Mouse (Mus musculus) layer of hippocampus, adult 2 months (tissue): ENCODE data around the gene Plxna2. TPM values are rescaled to one million over a fixed set of nuclear protein-coding genes. Genes with fewer than 3 reads are reported as not detected.

Source experiments
- DNase-seq, 2 experiments: peaks; one replicate each; pipeline ENCODE4 v3.0.0; 2022; ENCODE audit warnings: low spot score in 2 of 2
- H3K27ac ChIP-seq: fragments of 200-600 bp; 2 replicates; pipeline ENCODE4 v1.8.1; 2022
- H3K4me3 ChIP-seq: fragments of 200-600 bp; 2 replicates; pipeline ENCODE4 v1.8.1; 2022; ENCODE audit warnings: mild to moderate bottlenecking
- CTCF ChIP-seq: fragments of 200-600 bp; conservative IDR thresholded peaks from 2 replicates; pipeline ENCODE4 v1.8.1; 2022; ENCODE audit warnings: antibody characterized with exemption, mild to moderate bottlenecking, moderate library complexity
- total RNA-seq, 2 experiments: library from RNA; stranded (reverse); gene quantifications; 2 replicates each; pipeline ENCODE4 v1.2.3; 2021

The Plxna2 gene
- total RNA-seq, 2 experiments from 2014 or later: 68.1 to 73.2 TPM

DNA sequence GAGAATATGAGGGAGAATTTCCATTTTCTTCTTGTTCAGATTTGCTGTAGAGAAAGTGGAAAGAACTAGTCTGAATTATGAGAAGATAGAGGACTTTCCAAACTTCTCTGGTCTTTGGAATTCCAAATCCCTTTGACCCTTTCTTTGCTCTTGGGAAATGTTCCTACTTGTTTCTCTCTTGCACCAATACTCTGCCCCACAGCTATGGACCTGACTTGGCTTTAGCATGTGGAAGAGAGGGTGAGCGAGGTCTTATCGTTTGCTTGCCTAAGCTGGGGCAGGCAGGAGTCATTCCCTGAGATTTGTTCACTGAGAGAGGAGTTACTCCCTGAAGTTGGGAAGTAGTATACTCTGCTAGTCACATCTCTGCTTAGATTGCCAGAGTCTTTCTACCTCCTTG, 32.5 kb downstream of the Plxna2 start:
- no peak for TF ChIP-seq CTCF
- no peak overlapping the region for H3K27ac ChIP-seq
- H3K4me3 ChIP-seq: no peak overlapping the region
- no peak for DNase-seq

DNA sequence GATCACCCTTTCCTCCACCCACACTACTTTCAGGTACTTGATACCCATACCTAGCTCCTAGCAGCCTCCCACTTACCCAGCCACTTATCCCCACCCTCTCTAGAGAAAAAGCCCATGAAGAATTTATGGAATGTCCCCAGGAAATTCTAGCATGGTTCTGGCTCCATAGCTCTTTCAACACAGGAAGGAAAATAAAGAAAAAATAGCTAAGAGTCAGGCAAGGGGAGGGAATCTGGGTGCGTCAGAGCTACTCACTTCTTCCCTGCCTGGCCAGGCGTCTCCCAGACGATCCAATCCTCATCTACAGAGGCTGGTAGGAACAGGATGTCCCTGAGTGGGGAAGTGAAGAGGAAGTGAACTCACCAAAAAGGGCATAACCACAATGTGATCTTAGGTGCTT, 34.0 kb downstream of the Plxna2 start:
- Histone ChIP-seq H3K27ac (peak overlapping the region; percentile 63; the same call in 1 of the 2 replicates), H3K4me3 (no peak overlapping the region)
- no peak for DNase-seq
- no peak for TF ChIP-seq CTCF

DNA sequence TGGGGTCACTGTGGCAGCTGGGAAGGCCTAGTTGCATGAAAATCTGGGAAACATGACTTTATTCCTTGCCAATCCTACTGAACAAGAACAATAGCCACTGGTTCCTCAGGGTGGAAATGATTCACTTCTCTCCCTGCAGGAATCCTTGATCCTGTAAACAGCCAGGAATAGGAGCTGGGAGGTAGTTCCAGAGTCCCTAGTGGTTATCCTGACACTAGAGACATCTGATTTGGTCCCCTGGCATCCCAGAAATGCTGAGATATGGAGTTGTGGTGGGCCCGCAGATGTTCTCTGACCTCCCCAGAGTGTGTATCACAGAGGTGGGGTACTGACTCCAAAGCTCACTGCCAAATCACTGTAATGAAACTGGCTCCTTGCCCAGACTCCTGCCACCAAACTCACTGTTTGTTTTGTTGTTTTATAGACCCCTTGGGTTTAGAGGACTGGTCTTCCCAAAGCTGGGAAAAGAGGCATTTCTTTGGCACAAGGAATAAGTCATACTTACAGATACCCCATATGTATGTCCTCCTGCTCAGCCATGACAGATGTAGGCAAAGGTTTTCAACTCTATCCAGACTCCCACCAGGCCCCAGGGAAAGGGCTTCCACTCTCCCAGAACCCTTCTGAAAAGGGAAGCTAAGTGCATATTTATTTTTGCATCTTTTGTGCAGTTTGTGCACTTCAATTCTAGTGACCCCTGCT, 40.6 kb downstream of the Plxna2 start:
- no peak for DNase-seq
- TF ChIP-seq CTCF: peak; percentile 22
- H3K27ac ChIP-seq: peak overlapping the region; percentile 63; the same call in 1 of the 2 replicates
- H3K4me3 ChIP-seq: no peak overlapping the region

DNA sequence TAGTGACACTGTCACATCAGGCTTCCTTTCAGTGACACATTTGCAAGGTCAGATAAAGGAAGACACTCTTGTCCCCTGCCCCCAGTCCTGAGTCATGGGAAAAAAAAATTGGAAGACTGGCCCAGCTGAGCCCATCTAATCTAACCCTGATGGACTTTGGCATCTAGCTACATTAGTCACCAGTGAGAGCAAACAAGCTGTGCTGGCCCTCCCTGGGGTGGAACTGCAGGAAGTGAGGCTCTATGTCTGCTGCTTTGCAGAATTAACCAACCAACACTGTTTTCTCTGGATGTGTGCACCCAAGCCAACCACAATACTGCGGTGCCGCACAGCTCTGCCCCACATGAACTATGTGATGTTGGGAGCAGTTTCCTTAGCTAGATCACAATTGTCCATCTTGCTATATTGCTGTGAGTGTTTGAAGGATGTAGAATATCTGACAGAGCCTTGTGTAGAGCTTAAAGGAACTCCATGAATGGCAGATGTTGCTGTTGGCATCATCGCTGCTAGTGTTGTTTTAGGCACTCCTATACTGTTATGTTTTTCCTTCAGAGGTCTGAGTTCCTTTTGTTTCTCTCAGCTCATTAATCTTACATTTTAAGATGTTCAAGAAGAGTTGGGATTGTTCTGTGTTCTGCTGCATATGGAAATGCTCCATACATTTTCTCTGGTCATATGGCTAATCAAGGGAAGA, 42.6 kb downstream of the Plxna2 start:
- DNase-seq: no peak
- no peak overlapping the region for H3K4me3 ChIP-seq
- TF ChIP-seq CTCF: no peak
- peak overlapping the region; percentile 15; the same call in 1 of the 2 replicates for H3K27ac ChIP-seq

DNA sequence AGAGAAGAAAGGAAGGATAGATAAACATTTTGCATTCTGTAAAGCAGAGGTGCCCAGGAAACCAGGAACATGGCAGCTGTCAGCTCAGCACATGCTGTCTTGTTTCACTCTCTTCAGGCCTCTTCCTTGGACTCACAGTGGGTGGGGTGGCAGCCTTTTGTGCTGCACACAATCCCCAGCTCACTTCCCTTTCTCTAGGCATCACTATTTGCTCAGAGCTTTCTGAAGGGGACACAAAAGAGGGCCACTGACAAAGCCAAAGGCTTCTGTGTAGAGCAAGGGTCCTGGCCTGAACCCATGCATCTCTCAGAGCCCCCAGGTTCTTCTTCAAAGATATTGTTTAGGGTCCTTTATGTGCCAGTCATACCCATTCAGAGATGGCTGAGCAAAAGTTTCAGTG, 45.0 kb downstream of the Plxna2 start:
- no peak for DNase-seq
- no peak overlapping the region for H3K27ac ChIP-seq
- no peak for TF ChIP-seq CTCF
- H3K4me3 ChIP-seq: no peak overlapping the region

DNA sequence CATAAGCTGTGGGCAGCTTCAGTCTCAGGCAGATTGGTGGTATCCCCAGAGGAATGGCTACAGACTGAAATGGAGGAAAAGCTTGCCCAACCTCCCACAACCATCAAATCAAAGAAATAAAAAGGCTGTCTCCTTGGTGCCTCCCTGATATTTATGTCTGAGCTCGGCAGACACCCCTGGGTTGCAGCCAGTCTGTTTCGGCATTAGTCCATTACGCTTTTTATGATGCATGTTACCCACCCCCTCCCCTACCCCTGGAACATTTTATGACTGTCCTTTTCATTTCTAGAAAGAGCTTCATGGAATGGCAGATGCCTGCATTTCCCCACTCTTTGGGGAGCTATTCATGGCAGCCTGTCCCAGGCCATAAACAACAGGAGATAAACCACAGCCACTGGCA, 47.7 kb downstream of the Plxna2 start:
- H3K27ac ChIP-seq: no peak overlapping the region
- TF ChIP-seq CTCF: no peak
- H3K4me3 ChIP-seq: no peak overlapping the region
- DNase-seq: no peak

DNA sequence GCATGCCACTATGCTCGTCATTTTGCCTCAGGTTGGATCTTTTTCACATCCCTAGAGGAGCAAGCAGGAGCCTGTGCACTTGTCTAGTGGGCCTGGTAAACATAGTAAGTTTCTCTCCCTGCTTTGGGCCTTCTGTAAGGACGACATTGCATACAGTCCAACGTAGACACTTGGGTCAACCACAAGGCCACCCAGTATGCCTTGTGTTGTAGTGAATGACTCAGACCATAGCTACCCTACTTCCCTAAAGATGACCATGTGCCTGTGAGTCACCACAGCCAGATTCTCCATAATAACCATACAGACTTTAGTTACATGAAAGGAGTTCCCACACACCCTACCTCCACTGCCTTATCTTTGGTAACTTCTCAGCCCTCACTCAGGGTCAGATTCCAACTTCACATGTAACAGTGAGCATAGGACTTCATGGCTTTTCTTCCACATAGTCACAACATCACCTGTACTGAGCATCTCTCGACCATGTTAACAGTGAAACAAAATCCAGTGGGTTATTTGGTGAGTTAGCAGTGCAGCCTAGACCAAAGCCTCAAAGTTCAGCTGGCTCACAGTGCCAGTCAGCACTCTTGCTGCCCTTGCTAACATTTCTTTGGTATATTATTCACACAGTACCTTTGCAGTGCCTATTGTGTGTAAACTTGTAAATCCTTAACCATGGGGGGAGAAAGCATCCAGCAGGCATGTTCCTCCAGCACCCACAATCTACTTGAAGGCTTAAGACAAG, 53.9 kb downstream of the Plxna2 start:
- no peak for DNase-seq
- no peak for TF ChIP-seq CTCF
- no peak overlapping the region for H3K4me3 ChIP-seq
- H3K27ac ChIP-seq: no peak overlapping the region

DNA sequence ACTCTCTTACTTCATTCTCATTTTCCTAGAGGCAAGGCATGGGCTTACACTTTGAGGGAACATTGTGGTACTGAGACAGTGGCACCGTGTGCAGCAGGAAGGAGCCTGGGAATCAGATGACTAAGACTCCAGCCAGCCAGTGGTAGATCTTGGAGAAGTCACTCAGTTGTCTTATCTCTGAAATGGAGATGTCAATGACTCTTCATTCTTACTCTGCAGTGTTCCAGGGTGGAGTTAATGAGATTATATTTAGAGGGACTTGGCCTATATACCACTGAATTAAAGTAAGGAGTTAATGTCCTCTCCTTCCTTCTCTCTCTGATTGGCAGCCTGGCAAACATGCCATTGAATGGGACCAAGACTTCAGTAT, 54.5 kb downstream of the Plxna2 start:
- Histone ChIP-seq H3K4me3 (no peak overlapping the region), H3K27ac (no peak overlapping the region)
- no peak for DNase-seq
- TF ChIP-seq CTCF: no peak

DNA sequence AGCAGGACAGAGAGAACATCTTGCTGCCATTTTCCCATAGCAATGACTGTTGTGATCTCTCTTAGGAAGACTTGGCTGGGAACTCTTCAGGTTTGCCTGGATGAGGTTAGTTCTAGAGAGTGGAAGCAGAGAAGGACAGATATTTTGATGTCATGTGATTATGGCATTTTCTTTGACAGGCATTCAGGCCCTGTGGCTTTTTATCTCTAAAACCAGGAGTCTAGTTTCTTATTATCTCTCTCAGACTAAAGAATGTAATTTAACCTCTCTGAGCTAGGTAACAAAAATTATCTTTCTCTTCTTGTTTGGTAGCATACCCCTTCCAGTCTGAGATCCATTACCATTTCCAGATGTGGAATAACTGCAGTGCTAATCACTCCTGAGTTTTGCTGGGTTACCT, 55.2 kb downstream of the Plxna2 start:
- Histone ChIP-seq H3K4me3 (no peak overlapping the region), H3K27ac (no peak overlapping the region)
- TF ChIP-seq CTCF: no peak
- DNase-seq: no peak

DNA sequence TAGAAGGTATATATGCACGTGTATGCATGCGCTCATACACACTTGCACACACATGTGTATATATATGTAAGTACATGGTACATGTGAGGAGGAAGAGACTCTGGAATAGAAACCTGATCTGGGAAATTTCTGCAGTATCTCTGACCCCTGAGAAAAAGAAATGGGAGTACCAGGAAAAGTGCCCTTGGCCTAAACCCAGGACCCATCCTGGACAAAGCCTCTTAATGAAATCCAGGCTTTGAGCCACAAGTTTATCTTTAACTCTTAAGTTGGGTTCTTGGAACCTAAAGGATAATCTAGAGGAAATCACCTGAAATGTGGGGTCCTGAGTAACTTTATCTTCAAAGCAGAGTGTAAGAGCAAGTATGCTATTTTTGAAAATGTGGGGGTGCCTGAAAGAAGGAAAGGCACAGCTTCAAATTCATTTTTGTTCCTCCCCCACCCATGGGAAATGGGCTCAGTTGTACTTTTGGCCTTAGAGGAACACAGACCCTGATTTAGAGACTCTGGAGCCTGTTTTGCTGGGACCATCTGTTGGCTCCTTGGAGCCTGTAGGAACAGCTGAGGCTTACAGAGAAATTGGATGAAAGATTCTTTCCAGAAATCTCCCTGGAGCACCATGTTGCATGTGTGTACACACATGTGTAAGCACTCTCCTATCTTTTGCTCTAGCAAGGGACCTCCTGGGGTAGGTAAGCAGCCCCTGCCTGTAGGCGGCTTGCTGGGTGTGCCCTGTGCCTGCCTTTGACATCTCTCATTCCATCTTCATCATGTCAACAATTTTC, 57.3 kb downstream of the Plxna2 start:
- Histone ChIP-seq H3K27ac (peak overlapping the region; percentile 74), H3K4me3 (no peak overlapping the region)
- TF ChIP-seq CTCF: no peak
- DNase-seq: no peak

DNA sequence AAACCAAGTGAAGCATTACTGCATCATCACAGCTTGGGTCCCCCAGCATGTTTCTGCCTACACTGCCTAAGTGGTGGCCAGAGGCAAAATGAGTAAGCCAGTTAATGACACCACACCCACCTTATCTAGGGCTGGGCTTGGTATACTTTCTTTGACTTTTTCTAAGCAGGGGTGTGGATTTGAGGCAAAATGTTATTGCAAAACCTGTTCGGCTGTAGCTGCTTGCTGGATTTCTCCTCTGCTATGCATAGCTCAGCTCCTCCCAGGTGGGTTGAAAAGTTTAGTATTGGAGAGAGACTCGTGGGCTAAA, 57.8 kb downstream of the Plxna2 start:
- no peak for DNase-seq
- Histone ChIP-seq H3K4me3 (no peak overlapping the region), H3K27ac (peak overlapping the region; percentile 74)
- TF ChIP-seq CTCF: no peak

DNA sequence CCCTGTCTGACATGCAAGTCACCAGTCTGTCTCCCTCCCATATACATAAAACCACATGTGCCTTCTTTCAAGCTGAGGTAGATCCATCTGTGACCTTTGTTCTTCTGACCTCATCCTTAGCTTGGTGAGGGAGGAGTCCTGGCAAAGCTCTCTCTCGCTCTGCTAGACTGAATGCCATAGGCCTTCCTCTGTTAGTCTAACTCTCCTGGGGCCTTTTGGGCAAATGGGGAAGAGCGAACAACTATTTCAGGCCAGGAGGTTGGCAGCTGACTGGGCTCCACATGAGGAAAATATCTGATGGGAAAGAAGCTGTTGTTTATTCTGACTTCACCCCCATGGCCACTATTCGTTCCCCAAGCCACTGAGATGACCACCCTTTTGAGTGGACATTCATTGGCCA, 59.9 kb downstream of the Plxna2 start:
- peak overlapping the region; percentile 32; the same call in 1 of the 2 replicates for H3K27ac ChIP-seq
- DNase-seq: no peak
- H3K4me3 ChIP-seq: no peak overlapping the region
- no peak for TF ChIP-seq CTCF

DNA sequence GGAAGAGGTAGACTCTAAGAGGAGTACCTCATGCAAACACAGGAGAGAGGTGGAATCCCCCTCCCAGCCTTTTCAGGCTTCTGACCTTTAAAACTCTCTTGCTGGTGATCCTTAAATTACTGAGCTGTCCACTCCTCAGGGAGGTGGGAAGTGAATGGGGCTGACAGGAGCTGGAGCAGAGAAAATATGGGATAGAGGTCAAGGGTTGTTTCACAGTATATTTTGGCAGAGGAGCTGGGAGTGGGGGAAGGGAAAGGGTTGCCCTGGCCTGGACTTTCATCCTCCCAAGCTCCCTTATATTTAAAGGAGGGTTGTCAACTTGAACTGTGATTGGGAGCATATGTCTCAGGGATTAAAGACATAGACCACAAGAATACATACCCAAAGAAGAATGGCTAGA, 61.1 kb downstream of the Plxna2 start:
- Histone ChIP-seq H3K27ac (no peak overlapping the region), H3K4me3 (no peak overlapping the region)
- no peak for TF ChIP-seq CTCF
- no peak for DNase-seq
